Mouse (Mus musculus) kidney, embryonic 14.5 days (tissue): ENCODE measurements around the gene Cap2. TPM values are rescaled to one million over a fixed set of nuclear protein-coding genes. Genes with fewer than 3 reads are reported as not detected.

Experiments
- ATAC-seq: fragments of 200-750 bp; cut with Nextera tagmentation; 2 replicates; pipeline ENCODE4 v1.8.0; 2017; ENCODE audit warnings: moderate number of reproducible peaks, mild to moderate bottlenecking, moderate TSS enrichment, moderate library complexity; ENCODE audit not compliant: low FRiP score, low TSS enrichment
- H3K27ac ChIP-seq: fragments of 300-500 bp; sonication (generic); 2 replicates; pipeline ENCODE4 v1.5.1; 2014; ENCODE audit warnings: low read depth, mild to moderate bottlenecking, low read length, moderate library complexity, mixed read lengths
- H3K27me3 ChIP-seq: fragments of 300-500 bp; sonication (generic); 2 replicates; pipeline ENCODE4 v1.6.1; 2014; ENCODE audit warnings: mild to moderate bottlenecking, low read length; ENCODE audit not compliant: control insufficient read depth, insufficient read depth
- H3K36me3 ChIP-seq: fragments of 300-500 bp; sonication (generic); 2 replicates; pipeline ENCODE4 v1.6.1; 2014; ENCODE audit warnings: low read length, mixed read lengths; ENCODE audit not compliant: control insufficient read depth, insufficient read depth
- H3K4me1 ChIP-seq: fragments of 300-500 bp; sonication (generic); 2 replicates; pipeline ENCODE4 v1.6.1; 2014; ENCODE audit warnings: low read length, mixed read lengths; ENCODE audit not compliant: control insufficient read depth, insufficient read depth
- H3K4me2 ChIP-seq: fragments of 300-500 bp; sonication (generic); replicated peaks from 2 replicates; pipeline ENCODE4 v1.6.1; 2014; ENCODE audit warnings: low read depth, mild to moderate bottlenecking, low read length
- H3K4me3 ChIP-seq: fragments of 300-500 bp; sonication (generic); 2 replicates; pipeline ENCODE4 v1.5.1; 2014; ENCODE audit warnings: mild to moderate bottlenecking, low read length
- H3K9ac ChIP-seq: fragments of 300-500 bp; sonication (generic); 2 replicates; pipeline ENCODE4 v1.6.1; 2014; ENCODE audit warnings: low read depth, mild to moderate bottlenecking, low read length, moderate library complexity
- H3K9me3 ChIP-seq: fragments of 300-500 bp; sonication (generic); 2 replicates; pipeline ENCODE4 v1.6.1; 2016; ENCODE audit warnings: low read length; ENCODE audit not compliant: control insufficient read depth
- WGBS: fragments of 180-500 bp; shearing (Covaris S2); extraction: QIAGEN DNeasy Blood & Tissue Kit; methylation state at CpG from one replicate; pipeline ENCODE4 v1.1.7; 2014; 5-methylcytosine and 5-hydroxymethylcytosine counted together
- polyA plus RNA-seq: library from polyadenylated mRNA; unstranded; fragments of >200 nt; fragmentation: Nextera tagmentation; extraction: Ambion mirVana; gene quantifications from 2 replicates; pipeline ENCODE4 v1.2.1, GENCODE M21; 2014

Cap2 gene
- polyA plus RNA-seq, 1 experiment from 2014 or later, result 8.9 TPM

GRCm38 (mm10) chr13:46695296-46695908 is 193.8 kb downstream of the Cap2 start:
- Histone ChIP-seq H3K4me3 (no peak overlapping the region), H3K27ac (no peak overlapping the region), H3K36me3 (peaks cover 63% of the 10 kb centered on the region), H3K27me3 (no peaks in the 10 kb centered on the region), H3K4me2 (no peak overlapping the region), H3K4me1 (no peaks in the 10 kb centered on the region), H3K9me3 (no peaks in the 10 kb centered on the region), H3K9ac (no peak overlapping the region)
- no peak for ATAC-seq
- 90% methylated on average over 1 of the region's 1 CpGs for WGBS

- no peaks in the 10 kb centered on the region for H3K27me3 ChIP-seq
- WGBS, result 83% methylated on average over 1 of the region's 1 CpGs
- H3K36me3 ChIP-seq, result peaks cover 63% of the 10 kb centered on the region
- no peak for ATAC-seq
- no peak overlapping the region for H3K27ac ChIP-seq
- no peaks in the 10 kb centered on the region for H3K4me1 ChIP-seq
- H3K9me3 ChIP-seq, result no peaks in the 10 kb centered on the region
- no peak overlapping the region for H3K4me3 ChIP-seq
- no peak overlapping the region for H3K9ac ChIP-seq
- H3K4me2 ChIP-seq, result no peak overlapping the region
Observed at GRCm38 (mm10) chr13:46695932-46696331, 194.3 kb downstream of the Cap2 start.

- no peak for ATAC-seq
- Histone ChIP-seq H3K27me3 (no peaks in the 10 kb centered on the region), H3K36me3 (peaks cover 60% of the 10 kb centered on the region), H3K4me1 (no peaks in the 10 kb centered on the region), H3K9me3 (no peaks in the 10 kb centered on the region), H3K9ac (no peak overlapping the region), H3K4me2 (no peak overlapping the region), H3K27ac (no peak overlapping the region), H3K4me3 (no peak overlapping the region)
- 86% methylated on average over 2 of the region's 2 CpGs for WGBS
Observed at GRCm38 (mm10) chr13:46696788-46697187, 195.1 kb downstream of the Cap2 start.

GRCm38 (mm10) chr13:46699372-46699771 is 197.7 kb downstream of the Cap2 start:
- no peaks in the 10 kb centered on the region for H3K4me1 ChIP-seq
- H3K4me2 ChIP-seq, result no peak overlapping the region
- no peak overlapping the region for H3K27ac ChIP-seq
- 94% methylated on average over 1 of the region's 1 CpGs for WGBS
- no peaks in the 10 kb centered on the region for H3K9me3 ChIP-seq
- H3K27me3 ChIP-seq, result no peaks in the 10 kb centered on the region
- peaks cover 62% of the 10 kb centered on the region for H3K36me3 ChIP-seq
- H3K9ac ChIP-seq, result no peak overlapping the region
- H3K4me3 ChIP-seq, result no peak overlapping the region
- no peak for ATAC-seq

Other genes starting within 250 kb of the Cap2 start
- 0.47 and 0.57 TPM in 2 replicates for gene Stmnd1, start 228.1 kb upstream of the Cap2 start, polyA plus RNA-seq
- 0.97 and 1.1 TPM in 2 replicates for gene Rbm24, start 83.4 kb upstream of the Cap2 start, polyA plus RNA-seq
- 8.7 and 13.5 TPM in 2 replicates for gene Fam8a1, start 167.7 kb downstream of the Cap2 start, polyA plus RNA-seq
- 37.2 and 47.2 TPM in 2 replicates for gene Nup153, start 226.1 kb downstream of the Cap2 start, polyA plus RNA-seq